Mouse (Mus musculus): ENCODE results near the gene Tbc1d30.

Gene Tbc1d30

DNA sequence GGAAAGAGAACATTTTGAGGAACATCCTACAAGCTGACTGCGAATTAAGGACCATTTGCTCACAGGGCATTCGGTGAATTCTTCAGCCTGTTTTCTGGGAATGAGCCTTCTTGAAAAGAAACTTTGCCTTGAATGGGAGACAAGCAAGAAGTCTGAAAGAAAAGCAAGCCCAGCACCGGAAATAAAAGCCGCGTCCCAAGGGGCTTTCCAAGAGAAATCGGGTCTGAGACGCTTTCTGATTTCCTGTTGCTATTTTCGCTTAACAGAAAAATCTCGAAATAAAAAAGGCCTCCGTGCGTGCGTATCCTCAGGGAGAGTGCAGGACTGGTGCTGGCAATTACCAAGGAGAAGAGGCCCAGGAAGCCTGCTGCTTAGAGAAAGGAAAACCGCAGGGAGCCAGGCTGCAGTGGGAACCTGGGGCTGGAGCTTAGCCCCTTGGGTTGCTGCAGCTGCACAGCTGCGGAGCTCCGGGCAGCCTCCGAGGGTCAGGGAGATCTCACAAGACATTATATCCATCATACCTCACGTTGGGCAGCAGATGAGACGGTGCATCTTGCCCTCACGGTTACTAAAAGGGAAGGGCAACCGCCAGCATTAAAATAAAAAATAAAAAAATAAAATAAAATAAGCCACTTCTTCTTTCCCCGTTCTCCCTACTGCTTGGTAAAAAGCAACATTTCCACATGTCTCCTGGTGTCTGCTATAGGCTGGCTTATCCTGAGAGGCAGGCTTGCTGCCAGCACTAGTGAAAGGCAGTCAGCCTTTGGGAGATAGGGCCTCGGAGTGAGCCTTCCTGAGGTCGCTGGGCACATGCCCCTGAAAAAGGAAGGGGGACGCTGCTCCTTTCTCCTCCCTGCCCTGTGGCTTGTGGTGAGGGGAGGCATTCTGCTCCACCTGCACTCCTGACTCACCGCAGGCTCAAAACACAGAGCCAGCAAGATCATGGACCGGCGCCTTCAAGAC lies 35.5 kb downstream of the Tbc1d30 start:
- no peak for DNase-seq (ENCODE audit: extremely low spot score, low read depth, low spot score)

DNA sequence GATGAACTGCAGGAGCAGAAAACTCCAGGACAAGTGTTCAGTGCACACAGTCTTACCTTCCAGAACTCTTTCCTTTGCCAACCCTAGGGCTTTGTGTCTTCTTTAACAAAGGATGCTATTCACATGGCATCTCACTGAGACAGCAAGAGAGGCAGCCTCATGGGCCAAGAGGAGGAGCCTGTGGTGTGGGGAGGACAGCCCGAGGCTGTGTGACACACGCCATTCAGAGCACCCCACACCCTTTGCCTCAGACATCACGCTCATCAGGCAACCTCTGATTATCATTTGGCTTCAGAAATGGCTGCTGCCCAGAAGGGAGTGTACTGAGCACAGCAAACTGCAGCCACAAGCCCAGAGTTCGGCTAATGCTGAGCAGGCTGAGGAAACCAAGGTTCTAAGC lies 36.9 kb downstream of the Tbc1d30 start:
- no peak for DNase-seq (ENCODE audit: extremely low spot score, low read depth, low spot score)

DNA sequence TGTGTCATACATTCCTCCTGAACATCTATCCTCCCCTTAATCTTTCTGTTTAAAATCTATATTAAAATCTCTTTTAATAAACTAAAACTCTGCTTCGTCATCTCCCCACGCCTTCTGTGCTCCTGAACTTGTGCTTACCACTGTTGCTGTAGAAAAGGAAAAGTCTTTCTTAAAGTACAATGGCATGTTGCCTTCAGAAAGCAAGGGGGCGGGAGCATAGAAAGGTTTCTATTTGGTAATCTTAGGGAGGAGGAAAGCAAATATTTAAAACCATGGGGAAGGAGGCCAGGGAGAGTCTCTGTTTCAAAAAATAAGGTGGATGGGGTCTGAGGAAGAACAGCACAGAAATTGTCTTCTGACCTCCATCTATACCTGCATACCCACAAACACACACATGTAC lies 38.0 kb downstream of the Tbc1d30 start:
- DNase-seq (ENCODE audit: extremely low spot score, low read depth, low spot score): no peak

DNA sequence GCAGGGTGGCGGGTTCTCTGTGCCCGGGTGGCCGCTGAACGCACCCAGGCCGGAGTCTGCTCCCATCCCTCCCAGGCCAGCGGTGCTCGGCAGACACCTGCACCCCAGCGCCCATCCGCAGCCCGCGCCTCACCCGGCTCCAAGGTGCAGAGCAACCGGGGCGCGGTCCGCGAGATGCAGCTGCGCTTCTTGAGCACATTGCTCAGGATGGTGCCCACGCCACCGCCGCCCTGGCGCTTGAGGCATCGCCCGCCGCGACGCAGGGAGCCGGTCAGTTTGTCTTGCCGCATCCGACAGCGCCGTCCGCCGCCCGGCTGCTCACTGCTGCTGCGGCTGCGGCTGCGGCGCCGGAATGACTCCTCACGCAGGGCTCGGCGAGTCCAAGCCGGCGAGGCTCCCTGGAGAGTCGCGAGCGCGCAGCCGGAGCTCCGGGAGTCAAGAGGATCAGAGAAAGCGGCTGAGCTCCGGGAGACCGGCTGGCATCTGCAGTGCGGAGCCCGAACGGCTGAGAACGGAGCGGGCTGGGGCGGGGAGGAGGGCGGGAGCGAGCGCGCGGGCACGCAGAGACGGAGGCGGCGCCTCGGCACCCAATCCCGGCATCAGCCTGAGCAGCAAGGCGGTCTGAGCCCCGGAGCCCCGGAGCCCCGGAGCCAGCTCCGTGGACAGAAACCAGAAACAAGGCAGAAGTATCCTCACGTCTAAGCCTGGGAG lies 40.4 kb downstream of the Tbc1d30 start:
- no peak for DNase-seq (ENCODE audit: extremely low spot score, low read depth, low spot score)

DNA sequence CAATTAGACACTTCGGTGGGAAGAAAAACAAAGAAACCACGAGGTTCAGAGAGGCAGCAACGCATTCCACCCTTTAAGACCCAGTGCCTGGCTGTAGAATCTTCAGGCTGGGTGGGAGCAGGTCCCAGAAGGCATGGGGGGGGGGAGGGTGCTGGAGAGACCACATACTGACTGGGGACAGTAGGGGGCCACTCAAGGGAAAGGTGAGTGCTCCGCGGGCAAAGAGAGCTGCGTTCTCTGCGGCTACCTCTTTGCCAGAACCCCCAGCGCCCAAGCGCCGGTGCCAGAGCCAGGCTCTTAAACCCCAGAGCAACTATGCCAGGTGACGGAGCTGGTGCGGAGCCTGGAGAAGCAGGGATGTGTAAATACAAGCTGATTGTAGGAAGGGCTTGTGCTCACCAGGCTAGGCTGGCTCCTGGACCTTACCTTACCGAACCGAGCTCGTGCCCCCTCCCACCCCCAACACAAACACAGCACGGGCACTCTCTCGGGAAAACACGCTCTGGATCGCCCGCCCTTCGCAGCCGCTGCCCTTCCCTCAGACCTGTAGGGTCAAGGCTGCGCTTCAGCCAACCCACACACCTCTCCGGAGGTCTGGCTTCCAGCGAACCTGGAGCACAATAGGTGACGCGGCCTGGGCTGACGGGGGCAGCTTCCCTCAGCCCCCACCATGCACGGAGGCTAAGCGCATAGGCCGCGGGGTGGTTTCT lies 41.1 kb downstream of the Tbc1d30 start:
- no peak for DNase-seq (ENCODE audit: extremely low spot score, low read depth, low spot score)

DNA sequence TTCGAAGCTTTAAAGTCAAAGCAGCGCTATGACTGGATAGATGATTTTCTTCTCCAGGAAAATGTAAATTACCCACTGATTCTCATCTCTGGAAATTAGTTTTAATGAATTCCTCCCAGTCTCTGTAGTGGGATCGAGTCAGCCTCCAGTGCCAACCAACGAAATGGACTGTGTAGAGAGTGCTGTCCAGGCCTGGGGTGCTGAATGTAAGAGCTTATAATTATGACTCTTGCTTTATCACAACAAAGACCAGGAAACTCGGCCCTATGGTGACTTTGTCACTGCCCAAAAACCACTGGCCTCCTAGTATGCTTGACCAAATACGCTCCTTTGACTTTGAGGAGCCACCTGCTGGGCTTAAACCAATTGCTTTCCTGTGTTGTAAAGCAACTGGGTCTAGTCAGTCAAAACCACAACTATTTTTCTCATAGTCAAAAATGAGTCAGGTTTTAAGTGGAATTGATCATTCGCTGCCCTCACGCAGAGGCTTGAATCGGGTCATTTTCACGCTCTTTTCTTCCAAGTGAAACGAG lies 41.9 kb downstream of the Tbc1d30 start:
- DNase-seq (ENCODE audit: extremely low spot score, low read depth, low spot score): no peak

DNA sequence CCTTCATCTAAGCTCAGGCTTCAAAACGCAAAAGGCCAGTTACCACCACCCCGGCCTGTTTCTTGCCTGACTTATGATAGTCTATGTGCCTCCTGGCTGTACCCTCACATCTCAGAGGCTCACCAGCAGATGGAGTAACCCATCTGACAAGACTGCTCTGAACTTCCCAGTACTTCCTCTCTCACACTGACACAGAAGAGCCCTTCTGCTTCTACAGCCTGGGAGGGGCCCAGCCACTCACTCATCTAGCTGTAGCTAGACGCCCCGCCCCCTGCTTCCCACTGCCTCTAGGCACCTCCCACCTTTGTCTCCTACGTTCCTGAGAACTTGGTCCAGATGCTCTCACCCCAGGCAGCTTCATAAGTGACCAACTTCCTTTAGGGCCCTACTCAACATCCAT lies 45.6 kb downstream of the Tbc1d30 start:
- DNase-seq (ENCODE audit: extremely low spot score, low read depth, low spot score): no peak

DNA sequence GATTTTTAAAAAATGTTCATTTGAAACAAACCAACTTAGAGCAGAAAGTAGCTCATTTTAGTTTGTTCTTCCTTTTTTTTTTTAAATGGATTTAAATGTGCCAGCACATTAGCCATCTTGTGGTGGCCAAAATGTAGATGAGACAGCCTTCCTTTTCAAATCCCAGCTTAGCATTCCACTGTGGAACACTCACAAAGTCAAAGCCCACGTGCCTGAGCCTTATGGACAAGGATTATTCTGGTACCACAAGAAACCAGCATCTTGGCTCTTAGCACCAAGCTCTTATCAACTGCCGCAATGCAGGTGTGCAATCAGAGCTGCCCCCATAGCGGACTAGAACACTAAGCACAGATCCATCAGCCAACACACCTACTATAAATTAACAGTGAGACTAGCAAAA lies 47.5 kb downstream of the Tbc1d30 start:
- no peak for DNase-seq (ENCODE audit: extremely low spot score, low read depth, low spot score)

DNA sequence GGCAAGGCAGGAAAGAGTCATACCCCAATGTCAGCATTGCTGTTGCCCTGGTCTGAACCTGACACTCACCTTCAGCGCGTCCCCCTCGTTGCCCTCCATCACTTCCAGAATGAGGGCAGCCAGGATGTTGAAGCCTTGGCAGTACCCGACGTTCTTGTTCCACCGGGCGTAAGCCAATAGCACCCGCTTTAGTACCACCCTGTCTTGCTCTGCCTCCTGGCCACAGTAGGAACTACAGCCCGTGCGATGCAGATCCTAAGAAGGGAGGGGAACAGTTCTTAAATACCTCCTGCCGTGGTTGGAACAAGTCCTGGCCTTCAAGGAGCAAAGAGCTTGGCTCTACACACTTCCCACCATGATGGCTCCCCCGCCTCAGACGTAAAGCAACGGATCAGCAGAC lies 49.2 kb downstream of the Tbc1d30 start:
- no peak for DNase-seq (ENCODE audit: extremely low spot score, low read depth, low spot score)

DNA sequence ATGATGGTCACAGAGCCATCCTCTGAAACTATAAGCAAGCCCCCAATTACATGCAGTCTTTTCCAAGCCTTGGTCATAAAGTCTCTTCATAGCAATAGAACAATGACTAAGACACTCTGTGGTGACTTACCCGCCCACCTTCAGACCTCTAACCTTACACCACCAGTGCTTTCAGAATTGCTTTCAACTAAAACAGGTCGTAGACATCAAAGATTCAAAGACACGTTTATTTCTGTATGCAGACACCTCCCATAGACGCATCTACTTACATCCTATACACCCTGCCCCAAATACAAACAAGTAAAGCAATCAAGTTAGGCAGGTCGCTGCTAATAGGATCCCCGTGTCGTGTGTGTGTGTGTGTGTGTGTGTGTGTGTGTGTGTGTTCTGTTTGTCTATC lies 50.4 kb downstream of the Tbc1d30 start:
- DNase-seq (ENCODE audit: extremely low spot score, low read depth, low spot score): no peak

DNA sequence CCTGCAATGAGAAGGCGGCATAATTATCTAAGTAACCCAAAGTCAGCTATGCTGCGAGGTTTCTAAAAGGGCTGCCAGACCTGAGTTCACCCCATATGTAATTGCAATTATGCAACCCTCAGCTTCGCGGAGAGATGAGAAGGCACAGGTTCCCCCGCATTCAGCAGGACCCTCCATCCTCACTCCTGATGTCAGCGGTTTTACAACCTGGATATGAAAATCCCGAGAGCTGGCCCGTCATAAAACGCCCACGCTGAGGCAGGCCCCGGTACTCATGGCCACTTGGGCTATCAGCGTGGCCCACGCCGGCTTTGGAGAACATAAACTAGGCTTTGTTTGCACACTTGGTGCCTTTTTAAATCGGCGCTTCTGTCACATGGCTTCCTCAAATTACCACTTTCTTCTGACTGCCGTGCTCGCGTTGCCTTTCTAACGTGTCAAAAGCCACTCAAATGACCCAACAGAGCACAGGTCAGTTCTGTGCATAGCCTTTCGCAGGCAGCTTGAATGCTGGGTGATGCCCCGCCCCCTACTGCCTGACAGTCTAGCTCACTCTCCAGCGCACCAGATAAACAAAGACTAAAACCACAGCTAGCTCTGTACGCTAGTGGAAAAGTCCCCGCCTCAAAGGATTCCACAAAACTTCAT lies 53.9 kb downstream of the Tbc1d30 start:
- DNase-seq (ENCODE audit: extremely low spot score, low read depth, low spot score): no peak

DNA sequence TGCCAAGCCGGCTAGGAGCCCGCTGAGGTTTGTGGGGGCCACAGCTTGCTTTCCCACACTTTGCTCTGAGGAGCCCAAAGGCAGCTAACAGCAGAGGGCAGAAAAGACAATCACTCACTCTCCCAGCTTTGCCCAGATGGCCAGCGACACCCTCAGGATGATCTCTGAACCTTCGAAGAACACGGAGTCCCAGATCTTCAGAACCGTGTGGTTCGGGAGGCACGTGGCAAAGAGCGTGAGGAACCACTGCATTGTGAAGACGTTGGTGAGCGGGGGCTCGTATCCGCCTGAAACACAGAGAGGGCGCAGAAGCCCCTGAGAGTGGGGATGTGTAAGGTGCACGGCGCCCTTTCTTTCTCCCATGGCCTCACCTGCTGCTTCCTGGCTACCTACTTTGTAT lies 56.6 kb downstream of the Tbc1d30 start:
- no peak for DNase-seq (ENCODE audit: extremely low spot score, low read depth, low spot score)

DNA sequence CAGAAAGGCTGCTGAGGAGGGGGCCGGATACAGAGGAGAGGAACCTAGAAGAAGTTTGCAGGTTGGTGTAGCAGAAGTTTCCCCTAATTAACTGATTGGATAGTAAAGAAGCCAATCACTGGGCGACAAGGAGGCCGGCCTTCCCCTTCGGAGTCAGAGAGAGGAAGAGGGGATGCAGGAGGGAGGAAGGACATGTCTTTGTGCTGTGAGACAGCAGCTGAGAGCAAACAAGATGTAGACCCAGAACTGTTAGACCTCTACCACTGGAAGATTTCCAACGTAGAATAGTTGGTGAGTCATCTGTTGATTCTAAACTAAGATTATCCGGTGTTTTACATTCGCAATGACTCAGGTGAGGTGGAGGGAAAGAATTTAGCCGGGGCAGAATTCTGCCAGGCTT lies 57.2 kb downstream of the Tbc1d30 start:
- DNase-seq (ENCODE audit: extremely low spot score, low read depth, low spot score): no peak

DNA sequence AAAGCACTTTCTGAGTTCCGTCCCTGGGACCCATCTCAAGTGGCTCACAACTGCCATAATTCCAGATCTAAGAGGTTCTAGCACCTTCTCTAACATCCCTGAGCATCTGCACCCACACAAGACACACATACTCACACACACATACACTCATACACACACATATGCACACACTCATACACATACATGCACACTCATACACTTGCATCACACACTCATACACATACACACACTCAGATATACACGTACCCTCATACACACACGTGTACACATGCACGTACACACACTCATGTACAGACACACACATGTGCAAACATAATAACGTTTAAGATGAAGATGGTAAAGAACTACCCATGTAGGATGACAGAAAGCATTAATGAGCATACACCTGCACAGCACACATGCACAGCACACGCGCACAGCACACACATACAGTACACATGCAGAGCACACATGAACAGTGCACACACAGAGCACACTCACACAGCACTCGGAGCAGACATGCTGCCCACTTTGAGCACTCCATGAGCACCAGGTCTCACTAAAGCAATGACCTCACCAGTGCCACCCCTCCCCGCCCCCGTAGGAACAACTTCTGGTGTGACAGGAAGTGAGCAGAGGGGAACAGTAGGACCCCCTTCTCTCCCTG lies 59.7 kb downstream of the Tbc1d30 start:
- no peak for DNase-seq (ENCODE audit: extremely low spot score, low read depth, low spot score)

DNA sequence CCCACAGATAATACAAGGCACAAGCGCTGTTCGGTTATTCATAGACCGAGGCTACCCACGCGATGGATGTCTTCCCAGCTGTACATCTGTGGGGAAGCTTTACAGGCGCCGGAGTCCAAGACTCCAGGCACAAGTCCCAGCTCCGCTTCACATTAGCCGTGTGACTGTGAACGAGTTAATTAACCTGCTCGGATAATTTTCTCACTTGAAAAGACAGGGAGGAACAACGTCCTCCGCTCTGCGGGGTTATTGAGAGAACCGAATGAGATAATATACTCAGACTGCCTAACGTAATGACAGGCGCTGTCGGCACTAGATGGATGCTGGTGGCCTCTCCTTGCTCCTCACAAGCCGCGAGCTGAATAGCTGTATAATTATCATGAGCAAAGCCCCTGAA lies 60.4 kb downstream of the Tbc1d30 start:
- no peak for DNase-seq (ENCODE audit: extremely low spot score, low read depth, low spot score)

DNA sequence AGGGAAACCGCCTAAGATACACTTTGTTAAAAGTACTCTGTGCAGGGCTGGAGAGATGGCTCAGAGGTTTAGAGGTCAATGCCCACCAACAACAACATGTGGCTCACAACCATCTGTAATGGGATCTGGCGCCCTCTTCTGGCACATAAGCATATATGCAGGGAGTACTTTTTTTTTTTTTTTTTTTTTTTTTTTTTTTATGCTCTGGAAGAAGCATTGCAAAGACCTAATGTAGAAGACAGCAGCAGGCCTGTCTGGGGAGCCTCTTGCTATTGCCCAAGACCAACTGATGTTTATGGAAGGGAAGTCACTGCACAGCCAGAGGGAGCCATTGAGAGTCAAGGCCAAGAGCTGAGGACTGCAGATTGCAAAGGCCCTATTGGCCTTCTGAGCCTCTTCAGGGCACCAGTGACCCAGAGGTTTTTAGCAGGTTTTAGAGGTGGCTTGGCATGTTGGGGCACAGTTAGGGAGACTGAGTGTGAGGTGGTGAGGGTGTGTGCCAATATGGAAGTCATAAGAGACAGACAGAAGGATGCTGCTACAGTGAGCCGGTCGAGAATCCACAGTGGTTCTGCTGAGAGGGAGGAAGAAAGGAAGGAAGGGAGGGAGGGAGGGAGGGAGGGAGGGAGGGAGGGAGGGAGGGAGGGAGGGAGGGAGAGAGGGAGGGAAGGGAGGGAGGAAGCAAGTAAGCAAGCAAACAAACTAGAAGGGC lies 61.0 kb downstream of the Tbc1d30 start:
- no peak for DNase-seq (ENCODE audit: extremely low spot score, low read depth, low spot score)

DNA sequence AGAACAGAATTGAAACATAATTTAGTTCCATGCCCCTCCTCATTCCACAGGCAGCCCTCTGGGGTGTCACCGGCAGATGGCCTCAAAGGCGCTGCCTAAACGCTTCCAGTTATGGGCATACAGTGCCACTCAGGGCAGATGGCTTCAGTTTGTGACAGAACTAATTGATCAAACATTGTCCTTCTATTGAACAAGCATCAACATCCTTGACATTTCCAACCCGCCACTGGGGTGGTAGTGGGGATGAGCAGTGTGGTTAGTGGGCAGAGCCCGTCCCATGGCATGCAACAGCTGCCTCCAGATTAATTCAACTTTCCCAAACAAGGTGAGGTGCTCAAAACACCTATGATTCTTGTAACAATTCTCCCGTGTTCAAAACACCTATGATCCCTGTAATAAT lies 68.2 kb downstream of the Tbc1d30 start:
- DNase-seq (ENCODE audit: extremely low spot score, low read depth, low spot score): no peak

DNA sequence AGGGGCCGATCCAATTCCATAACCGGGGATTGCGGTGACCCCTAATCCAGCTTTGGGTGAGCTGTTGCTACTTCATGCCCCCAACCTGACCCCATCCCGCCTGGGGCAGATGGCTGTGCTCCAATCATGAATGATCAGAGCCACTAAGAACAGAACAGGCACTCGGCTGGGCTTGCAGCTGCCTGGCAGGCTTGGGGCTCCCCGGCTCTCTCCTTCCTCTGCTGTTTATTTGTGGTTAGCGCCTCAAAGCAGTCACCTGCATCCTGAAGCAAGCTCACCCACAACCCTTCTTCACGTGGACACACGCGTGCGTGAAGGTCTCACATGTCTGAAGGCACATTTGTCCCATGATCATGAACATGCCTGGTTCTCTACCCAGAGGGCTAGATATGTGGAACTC lies 68.6 kb downstream of the Tbc1d30 start:
- DNase-seq (ENCODE audit: extremely low spot score, low read depth, low spot score): no peak

DNA sequence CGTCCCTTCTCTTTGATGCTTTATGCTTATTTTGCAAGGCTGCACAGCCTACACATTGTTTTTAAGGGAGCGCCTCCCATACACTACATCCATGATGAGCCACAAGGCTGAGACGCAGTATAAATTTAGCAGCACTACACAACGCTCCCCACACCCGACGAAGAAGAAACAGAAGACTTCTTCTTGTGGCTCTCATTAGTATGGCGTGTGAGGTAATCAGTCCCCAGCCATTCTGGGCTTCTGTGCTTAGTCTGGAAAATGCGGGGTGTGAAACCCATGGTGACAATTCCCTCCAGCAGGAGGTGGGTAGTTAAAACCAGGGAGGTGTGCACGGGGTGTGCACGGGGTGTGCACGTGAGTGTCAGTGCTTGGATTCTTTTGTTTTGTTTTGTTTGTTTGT lies 70.1 kb downstream of the Tbc1d30 start:
- no peak for DNase-seq (ENCODE audit: extremely low spot score, low read depth, low spot score)

DNA sequence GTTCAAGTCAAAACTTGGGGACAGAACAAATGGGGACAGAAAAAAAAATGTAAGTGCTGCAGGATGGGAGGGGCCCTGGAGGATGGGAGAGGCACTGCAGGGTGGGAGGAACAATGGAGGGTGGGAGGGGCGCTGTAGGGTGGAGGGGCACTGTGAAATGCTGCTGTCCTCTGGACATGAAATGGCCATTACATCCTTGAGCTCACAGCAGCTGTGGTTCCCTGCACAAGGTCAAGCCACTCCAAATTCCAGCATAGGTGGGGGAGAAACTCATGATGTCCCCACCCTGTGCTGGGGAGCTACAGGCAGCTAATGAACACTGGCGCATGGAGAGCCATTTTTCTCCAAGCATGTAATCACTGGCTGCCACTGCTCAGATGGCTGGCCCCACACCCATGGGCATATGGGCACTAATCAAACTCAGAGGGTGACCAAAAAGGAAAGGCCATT lies 74.0 kb downstream of the Tbc1d30 start:
- DNase-seq (ENCODE audit: extremely low spot score, low read depth, low spot score): no peak

All from hindlimb bud, embryonic 11.5 days (tissue).